Mouse (Mus musculus): ENCODE data around the gene Grap2.

DNA sequence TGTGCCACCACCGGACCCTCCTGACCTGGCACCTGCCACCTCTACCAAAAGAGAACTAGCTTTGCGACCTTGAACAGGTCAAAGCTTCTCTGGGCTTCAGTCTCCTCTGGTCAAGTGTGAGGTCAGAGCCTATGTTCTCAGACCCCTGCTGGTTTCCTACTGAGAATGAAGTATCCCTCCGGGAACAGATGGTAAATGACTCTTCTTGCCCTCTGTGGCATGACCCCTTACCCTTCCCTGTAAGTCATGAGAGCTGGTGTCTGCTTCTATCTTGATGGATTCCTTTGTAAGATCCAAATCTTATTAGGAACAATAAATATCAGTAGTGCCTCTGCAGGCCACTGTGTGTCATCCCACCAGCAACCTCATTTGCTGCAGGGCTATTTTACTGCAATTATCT, 6.7 kb downstream of the Grap2 start:
- TF ChIP-seq CTCF (conservative IDR thresholded peaks at IDR 0.05; ENCODE audit: low read length) (no peak), POU5F1 (IDR thresholded peaks at IDR 0.05; ENCODE audit: borderline replicate concordance, low read length) (no peak), NANOG (IDR thresholded peaks at IDR 0.05; ENCODE audit: borderline replicate concordance, low read length) (no peak)
